Mouse (Mus musculus): ENCODE data around the gene Tmem138. TPM values are rescaled to one million over a fixed set of nuclear protein-coding genes. Genes with fewer than 3 reads are reported as not detected.

Gene Tmem138
- 10 to 100 TPM; 12.6 to 13.9 TPM for total RNA-seq (2021)

GRCm38 (mm10) chr19:10576690-10577561 lies at the start of gene Tmem138, which contains the start of gene Cyb561a3:
TSS of gene Tmem138 (minus strand) at chr19:10577362.
TSS of gene Cyb561a3 (plus strand) at chr19:10577172.
- DNase-seq (ENCODE audit: extremely low spot score in 1 of 2, low spot score in 1 of 2): peak; percentile 81 to 90

- no peak for DNase-seq (ENCODE audit: extremely low spot score in 1 of 2, low spot score in 1 of 2)
These were observed 31.5 kb upstream of the Tmem138 start for GRCm38 (mm10) chr19:10608573-10609240.

DNA sequence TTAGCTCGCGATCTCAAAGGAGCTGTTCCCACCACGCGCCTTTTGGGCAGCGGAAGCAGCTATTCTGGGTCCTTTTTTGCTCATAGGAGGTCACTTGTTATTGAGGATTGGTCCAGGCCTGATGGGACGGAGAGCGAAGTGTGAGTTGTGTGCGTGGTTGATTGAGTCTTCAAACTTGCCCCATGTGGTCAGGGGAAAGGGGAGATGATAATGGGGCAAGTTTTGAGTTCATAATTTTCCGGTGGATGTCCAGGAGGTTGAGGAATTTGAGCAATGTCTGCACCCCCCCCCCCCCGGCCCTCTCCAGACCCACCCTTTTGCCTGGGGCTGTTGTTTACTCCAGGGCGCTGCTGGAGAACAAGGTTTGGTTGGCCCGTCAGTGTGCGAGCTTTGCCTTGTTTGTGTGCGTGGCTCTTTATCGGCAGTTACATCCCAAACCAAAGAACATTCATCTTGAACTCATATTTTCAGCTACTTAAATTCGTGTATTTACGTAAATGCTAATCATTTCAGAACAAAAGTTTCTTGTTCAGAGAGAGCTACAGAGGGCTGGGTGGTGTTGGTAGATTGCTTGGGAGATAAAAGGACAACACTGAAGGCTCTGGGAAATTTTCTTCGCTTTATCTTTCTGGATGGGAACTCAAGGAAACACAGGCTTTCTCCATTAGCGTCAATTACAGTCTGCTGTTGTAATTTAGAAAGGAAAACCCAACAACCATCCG lies 28.9 kb upstream of the Tmem138 start:
- no peak for DNase-seq (ENCODE audit: extremely low spot score in 1 of 2, low spot score in 1 of 2)

DNA sequence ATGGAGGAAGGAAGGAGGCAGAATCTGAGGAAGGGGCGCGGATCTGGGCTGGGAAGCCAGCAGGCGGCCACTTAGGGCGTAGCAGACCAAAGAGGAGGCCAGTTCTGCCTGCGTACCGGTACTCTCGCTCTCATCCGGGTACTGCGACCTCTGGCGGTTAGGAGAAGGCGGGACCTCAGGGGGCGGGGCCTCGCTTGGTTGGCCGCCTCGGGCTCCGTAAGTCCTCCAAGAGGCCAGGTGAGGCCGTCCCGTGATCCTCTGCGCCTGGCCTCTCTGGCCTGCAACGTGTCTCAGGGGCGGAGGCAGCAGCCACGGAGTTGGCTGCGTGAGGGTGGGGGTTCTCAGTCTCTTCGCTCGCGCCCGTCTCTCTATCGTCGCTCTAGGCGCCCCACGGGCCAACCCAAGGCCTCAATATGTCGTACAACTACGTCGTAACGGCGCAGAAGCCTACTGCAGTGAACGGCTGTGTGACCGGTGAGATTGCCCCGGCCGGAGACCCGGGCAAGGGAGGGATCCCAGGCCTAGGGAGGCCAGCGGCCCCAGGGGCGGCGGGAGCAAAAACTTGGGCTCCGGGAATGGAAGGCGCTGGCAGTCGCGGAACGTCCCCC lies 28.2 kb upstream of the Tmem138 start, which contains the start of the genes Ddb1 and Tkfc:
Gene Ddb1, plus strand, starts transcription at position 35 of the 608 bp plus-strand sequence.
Gene Tkfc, minus strand, starts transcription at position 362 of the 608 bp plus-strand sequence.
- DNase-seq (ENCODE audit: extremely low spot score in 1 of 2, low spot score in 1 of 2): peak; percentile 97

DNA sequence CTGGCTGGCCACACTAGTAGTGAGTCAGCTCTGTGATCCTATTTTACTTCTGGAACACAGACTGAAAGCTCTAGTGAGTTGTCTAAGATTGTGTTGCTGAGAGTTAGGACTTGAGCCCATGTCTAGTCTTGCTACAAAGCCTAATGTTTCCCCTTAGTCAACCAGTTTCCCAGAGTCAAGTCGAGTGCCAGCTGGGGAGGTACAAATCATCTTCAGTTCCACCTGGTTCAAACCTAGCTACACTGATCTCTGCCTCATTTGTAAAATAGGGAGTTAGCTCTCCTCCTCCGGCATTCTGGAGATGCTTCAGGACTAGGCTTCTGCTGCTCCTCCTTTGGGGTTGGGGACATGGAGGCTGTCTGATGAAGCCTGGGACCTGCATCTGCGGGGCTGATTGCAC lies 27.4 kb upstream of the Tmem138 start:
- DNase-seq (ENCODE audit: extremely low spot score in 1 of 2, low spot score in 1 of 2): no peak

DNA sequence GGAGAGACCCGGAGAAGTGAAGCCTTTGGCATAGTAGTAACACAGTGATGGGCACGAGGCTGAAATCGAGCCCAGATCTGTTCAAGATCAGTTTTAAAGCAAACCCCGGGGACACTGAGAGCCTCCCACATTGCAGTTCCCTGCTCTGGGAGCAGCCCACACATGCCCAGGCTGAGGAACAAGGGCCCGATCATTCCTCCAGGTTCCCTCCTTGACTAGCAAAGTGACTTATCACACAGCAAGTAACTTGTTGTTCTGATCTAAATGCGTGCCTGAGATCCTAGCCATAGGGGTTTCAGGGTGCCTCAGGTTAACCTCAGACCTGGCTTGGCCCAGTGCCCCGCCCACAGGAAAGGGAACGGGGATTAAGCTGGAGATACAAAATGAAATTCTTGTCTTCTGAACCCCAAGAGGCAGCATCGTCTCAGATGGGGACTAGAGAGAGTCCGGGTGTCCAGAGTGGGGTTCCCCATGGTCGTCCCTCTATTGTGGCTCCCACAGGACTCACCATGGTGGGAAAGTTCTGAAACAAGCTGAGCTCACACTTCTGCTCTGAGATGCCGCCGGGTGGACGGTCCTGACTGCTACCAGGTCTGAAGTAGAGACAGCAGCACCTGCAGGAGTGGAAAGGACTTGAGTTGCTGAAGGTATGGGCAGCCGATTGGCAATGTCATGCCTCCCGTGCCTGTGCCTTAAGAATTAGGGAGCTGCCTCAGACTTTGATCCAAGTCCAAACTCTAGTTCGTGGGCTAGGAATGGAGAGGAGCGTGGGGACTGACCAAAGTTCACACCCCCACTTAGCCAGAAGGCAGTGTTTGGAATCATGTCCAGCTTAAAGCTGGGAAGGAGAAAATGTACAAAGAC lies 26.7 kb upstream of the Tmem138 start:
- DNase-seq (ENCODE audit: extremely low spot score in 1 of 2, low spot score in 1 of 2): no peak

GRCm38 (mm10) chr19:10602787-10603186 lies 25.6 kb upstream of the Tmem138 start:
- DNase-seq (ENCODE audit: extremely low spot score in 1 of 2, low spot score in 1 of 2): peak; percentile 75 to 92

GRCm38 (mm10) chr19:10602247-10602769 lies 25.1 kb upstream of the Tmem138 start:
- no peak for DNase-seq (ENCODE audit: extremely low spot score in 1 of 2, low spot score in 1 of 2)

DNA sequence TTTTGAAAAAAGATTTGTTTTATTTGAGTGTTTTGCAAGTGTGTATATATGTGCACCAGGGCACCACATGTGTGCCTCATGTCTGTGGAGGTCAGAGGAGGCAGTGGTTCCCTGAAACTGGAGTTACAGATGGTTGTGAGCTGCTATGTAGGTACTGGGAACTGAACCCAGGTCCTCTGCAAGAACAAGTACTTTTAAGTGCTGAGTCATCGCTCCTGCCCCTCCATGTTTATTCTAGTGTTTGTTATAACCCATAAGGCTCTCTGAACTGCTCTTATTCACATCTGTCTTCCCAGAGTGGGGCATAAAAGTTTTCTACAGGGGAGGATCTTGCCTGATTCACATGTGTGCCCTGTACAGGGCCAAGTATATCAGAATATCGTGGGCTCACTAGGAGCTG lies 22.5 kb upstream of the Tmem138 start:
- DNase-seq (ENCODE audit: extremely low spot score in 1 of 2, low spot score in 1 of 2): no peak

DNA sequence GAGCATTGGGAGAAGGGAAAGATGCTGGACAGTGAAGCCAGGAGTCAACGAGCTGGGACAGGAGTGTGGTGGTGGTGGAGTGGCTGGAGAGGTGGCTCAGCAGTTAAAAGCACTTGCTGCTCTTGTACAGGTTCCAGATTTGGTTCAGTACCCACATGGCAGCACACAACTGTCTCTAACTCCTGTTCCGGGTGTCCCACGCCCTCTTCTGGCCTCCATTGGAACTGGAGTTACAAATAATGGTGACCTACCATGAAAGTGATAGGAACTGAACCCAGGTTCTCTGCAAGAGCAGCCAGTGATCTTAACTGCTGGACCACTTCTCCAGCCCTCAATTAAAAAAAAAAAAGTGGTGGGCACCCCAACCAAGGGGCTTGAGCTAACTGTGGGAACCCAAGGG lies 21.0 kb upstream of the Tmem138 start:
- DNase-seq (ENCODE audit: extremely low spot score in 1 of 2, low spot score in 1 of 2): no peak

DNA sequence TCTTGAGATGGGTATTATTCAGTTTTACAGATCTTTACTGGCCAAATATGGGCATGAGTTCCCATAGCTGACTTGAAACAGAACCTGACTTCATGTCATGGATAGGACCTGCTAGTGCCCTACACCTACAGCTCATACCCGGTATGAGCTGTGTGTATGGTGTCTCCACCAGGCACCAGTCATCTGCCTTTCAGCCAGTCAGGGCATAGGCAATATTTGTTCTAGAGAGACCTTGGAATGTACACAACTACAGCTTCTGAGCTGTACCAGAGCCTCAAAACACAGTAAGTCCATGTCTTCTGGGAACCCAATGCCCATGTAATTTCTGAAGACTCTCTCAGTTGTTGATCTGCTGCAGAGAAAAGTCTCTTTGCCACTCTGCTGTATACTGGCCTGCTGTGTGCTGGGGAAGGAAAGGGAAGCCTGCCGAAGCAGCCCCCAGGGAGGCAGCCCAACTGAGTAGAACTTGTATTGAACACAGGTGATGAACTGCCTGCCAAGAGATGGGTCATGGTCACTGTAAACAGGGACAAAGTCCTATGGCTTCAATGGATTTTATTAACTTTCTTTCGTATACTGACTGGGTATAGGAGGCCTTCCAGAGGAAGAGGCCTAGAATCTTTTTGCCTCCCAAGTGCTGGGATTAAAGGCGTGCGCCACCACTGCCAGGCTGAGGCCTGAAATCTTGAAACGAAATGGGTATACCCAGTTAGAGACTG lies 14.7 kb upstream of the Tmem138 start:
- no peak for DNase-seq (ENCODE audit: extremely low spot score in 1 of 2, low spot score in 1 of 2)

DNA sequence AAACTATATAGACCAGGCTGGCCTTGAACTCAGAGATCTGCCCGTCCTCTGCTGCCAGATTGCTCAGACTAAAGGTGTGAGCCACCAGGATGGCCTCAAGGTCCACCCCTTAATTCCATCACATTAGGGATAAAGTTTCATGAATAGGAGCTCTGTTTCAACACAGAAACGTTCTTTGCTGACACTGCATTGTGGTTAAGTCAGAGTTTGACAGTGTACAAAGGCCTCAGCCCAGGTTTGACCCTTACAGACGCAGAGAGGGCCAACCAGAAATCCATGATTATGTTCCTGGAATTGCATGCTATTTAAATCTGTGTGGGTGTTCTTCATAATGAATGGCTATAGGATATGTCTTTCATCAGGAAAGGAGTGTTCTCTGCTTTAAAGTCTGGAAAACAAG lies 13.1 kb upstream of the Tmem138 start:
- DNase-seq (ENCODE audit: extremely low spot score in 1 of 2, low spot score in 1 of 2): no peak

GRCm38 (mm10) chr19:10589127-10589857 lies 12.1 kb upstream of the Tmem138 start:
- no peak for DNase-seq (ENCODE audit: extremely low spot score in 1 of 2, low spot score in 1 of 2)

GRCm38 (mm10) chr19:10587231-10587630 lies 10.1 kb upstream of the Tmem138 start:
- DNase-seq (ENCODE audit: extremely low spot score in 1 of 2, low spot score in 1 of 2): no peak

- DNase-seq (ENCODE audit: extremely low spot score in 1 of 2, low spot score in 1 of 2): no peak
These were observed 8.0 kb upstream of the Tmem138 start for GRCm38 (mm10) chr19:10585112-10585511.

- no peak for DNase-seq (ENCODE audit: extremely low spot score in 1 of 2, low spot score in 1 of 2)
These were observed 6.5 kb upstream of the Tmem138 start for GRCm38 (mm10) chr19:10583550-10584146.

GRCm38 (mm10) chr19:10581984-10582383 lies 4.8 kb upstream of the Tmem138 start:
- no peak for DNase-seq (ENCODE audit: extremely low spot score in 1 of 2, low spot score in 1 of 2)

- DNase-seq (ENCODE audit: extremely low spot score in 1 of 2, low spot score in 1 of 2): no peak
These were observed 3.6 kb upstream of the Tmem138 start for GRCm38 (mm10) chr19:10580761-10581160.

Measured in layer of hippocampus, postnatal 25 days (tissue).